Mouse (Mus musculus) large intestine, adult 2 months (tissue): ENCODE data around the gene Flrt1. TPM values are rescaled to one million over a fixed set of nuclear protein-coding genes. Genes with fewer than 3 reads are reported as not detected.

Source experiments
- DNase-seq: peaks from one replicate; pipeline ENCODE4 v3.0.0-alpha.2; 2012; ENCODE audit warnings: low read depth, low spot score
- WGBS: fragments of 180-500 bp; shearing (Covaris S2); methylation state at CpG from one replicate; pipeline ENCODE4 v1.1.7; 2018; 5-methylcytosine and 5-hydroxymethylcytosine counted together
- polyA plus RNA-seq: library from polyadenylated mRNA; depleted of rRNA; stranded (reverse); fragments of >200 nt; gene quantifications from 2 replicates; pipeline ENCODE4 v1.2.3, GENCODE M21; 2012

The Flrt1 gene
- polyA plus RNA-seq, 1 experiment: 0.14 TPM

GRCm38 (mm10) chr19:7073997-7074781 is 31.3 kb downstream of the Flrt1 start:
- 86% methylated on average over 12 of the region's 12 CpGs for WGBS

GRCm38 (mm10) chr19:7072221-7072620 is 33.3 kb downstream of the Flrt1 start:
- DNase-seq: no peak
- WGBS: 82% methylated on average over 6 of the region's 6 CpGs

More at GRCm38 (mm10) chr19:7073997-7074781, 31.3 kb downstream of the Flrt1 start:
- DNase-seq: no peak

GRCm38 (mm10) chr19:7070775-7071174 is 34.8 kb downstream of the Flrt1 start:
- no peak for DNase-seq
- WGBS: 76% methylated on average over 4 of the region's 4 CpGs

- WGBS: 54% methylated on average over 33 of the region's 35 CpGs
- no peak for DNase-seq
These were observed 35.5 kb downstream of the Flrt1 start for GRCm38 (mm10) chr19:7069781-7070763.

DNA sequence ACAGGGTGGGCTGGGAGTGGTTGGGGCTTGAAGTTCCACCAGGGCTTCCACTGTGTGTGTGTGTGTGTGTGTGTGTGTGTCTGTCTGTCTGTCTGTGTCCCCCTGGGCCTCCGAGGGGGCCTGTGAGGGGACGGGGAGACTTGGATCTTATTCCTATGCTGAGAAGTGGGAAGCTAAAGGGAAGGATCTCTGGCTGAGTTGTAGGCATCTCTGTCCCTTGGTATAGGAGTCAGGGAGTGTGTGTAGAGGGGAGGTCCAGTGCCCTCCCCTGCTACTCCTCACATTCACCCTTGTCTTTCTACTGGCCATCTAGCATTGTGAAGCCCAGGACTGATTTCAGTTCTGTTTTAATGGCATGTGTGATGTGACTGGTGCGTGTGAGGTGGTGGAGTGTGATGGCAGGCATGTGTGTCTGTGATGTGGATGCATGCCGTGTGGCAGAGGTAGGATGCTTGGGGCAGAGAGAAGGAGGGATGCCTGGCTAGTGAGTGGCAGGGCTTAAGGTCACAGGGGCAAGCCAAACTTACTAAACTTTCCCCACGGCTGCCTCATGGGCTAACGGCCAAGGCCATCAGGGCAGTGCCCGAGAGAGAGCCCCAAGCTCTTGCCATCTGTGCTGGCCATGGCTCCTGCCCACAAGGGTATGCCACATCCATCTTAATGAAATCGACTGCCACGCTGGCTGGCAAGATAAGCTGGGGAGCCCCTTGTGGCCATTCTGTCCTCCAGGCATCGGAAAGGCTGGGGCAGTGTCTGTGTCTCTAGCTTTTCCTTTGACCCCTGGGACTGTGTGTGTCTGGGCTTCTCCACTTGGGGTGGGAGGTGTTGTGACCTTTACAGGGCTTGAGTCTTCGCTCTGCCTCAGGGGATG is 36.6 kb downstream of the Flrt1 start:
- no peak for DNase-seq
- 79% methylated on average over 11 of the region's 11 CpGs for WGBS

DNA sequence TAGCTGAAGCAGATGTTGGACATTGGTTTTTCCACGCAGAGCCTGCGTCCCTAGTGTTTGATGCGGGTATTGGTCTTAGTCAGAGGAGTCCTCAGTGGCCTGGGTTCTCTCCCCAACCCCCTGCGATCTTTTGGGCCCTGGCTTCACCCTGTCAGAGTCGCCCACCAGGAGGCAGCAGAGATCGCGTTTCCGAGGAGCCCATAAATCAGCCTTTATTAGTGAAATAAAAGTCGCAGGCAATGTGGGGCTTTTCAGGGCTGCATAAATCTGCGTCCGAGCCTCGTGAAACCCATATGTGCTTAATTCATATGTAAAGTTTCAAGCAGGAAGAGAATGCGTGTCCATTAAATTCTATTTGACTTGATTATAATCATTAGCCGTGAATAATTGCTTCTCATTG is 37.4 kb downstream of the Flrt1 start:
- WGBS: 8% methylated on average over 14 of the region's 14 CpGs
- no peak for DNase-seq

DNA sequence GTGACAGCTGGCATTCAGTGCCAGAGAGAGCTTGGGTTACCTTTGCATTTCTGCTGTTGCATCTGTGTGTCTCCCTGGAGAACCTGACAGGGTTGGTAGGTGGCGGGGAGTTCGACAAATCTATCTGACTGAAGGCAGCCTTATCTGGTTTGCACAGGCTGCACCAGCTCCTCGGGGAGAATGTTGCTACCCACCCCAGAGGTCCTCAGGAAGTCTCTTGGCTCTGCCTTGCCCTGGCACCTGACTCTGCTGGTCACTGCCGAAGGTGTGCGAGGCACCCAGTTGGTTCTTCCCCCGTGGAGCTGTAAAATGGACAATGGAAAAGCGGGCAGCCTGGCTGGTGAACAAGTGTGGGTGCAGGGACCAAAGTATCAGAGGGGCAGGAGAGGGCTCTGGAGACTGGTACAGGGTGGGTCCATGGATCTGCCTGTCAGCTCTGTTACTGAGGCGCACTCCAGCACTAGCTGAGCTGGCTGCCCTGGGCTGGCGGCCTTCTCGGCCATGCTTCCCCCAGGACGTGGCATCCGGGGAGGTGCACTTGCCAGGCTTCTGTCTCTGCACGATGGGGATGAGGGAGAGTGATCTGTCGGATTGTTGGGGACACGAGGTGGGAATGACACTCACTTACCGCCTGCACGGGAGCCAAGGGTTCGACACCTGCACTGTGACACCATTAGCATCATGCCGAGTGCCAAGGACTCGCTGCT is 38.0 kb downstream of the Flrt1 start:
- WGBS: 73% methylated on average over 20 of the region's 20 CpGs
- no peak for DNase-seq

DNA sequence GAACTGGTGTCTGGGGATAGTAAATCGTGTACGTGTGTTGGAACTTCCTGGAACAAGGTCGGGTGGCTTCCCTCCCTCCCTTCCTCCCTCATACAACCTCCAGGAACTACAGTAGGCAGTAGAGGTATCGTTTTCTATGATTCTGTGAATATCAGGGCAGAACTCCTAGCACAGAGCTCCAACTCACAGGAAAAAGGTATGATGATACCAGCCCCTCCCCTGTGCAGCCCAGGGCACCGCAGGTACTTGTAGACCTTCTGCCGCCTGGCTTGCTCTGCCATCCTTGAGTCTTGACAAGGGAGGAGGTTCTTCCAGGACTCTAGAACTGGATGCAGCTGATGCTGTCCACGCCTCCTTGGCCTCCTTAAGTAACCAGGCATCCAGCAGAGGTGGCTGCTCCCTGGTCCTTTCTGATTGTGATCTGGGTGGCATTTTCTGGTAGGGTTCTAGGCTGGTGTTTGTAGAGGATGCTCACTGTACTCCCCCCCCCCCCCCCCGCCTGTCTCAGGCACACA is 38.6 kb downstream of the Flrt1 start:
- no peak for DNase-seq

DNA sequence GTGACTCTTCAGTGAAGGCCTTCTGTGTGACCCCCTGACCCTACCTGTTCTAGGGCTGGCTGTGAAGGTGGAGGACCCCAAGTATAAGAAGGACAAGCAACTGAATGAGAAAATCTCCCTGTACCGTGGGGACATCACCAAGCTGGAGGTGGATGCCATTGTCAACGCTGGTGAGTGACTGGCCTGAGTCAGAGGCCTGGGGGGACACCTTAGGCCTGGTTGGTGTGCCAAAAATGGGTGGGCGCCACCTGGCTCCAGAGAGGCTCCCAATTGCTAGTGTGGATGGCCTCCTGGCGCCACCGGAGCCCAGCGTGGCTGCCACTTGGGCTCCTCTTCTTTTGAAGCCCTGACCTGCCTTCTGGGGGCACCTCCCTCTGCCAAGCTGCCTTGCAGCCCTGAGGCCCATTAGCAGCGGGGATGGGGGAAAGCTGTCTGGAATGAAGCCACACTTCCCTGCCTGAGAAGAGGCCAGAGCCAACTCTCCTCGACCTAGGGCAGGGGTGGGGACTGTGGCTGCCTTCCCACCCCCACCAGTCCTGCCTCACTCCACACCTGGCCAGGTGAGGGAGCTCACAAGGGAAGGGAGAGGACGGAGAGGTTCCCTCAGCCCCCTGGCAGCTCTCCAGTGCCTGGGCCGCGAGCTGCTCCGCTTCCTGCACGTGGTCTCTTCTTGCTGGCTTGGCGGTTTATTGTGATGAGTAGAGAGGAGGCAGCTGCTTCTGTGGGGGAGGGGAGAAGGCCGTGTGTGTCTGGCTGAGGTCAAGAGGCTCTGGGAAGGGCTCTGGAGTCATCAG is 39.3 kb downstream of the Flrt1 start:
- DNase-seq: no peak
- 37% methylated on average over 15 of the region's 15 CpGs for WGBS

More for the DNA sequence above, 38.6 kb downstream of the Flrt1 start:
- 31% methylated on average over 8 of the region's 8 CpGs for WGBS

DNA sequence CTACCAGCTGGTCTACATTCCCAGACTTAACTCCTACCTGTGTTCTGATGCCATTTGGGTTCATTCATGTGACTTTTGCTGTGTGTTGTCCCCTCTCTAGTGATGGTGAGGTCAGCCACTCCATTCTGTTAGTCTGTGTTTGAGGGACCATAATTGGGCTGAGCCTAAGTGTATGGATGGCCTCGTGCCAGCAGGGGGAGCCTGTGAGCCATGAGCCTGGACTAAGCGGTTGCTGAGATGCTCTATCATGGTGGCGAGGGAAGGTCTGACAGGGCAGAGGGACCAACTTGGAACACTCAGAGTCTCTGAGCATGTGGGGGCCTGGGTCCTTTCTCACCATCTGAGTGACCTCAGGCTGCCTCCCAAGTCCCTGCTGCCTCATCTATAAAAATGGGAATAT is 41.0 kb downstream of the Flrt1 start:
- 4% methylated on average over 3 of the region's 3 CpGs for WGBS
- DNase-seq: no peak

- no peak for DNase-seq
- 86% methylated on average over 8 of the region's 8 CpGs for WGBS
These were observed 42.6 kb downstream of the Flrt1 start for GRCm38 (mm10) chr19:7062916-7063315.

GRCm38 (mm10) chr19:7062110-7062509 is 43.4 kb downstream of the Flrt1 start:
- 89% methylated on average over 5 of the region's 5 CpGs for WGBS
- DNase-seq: no peak

DNA sequence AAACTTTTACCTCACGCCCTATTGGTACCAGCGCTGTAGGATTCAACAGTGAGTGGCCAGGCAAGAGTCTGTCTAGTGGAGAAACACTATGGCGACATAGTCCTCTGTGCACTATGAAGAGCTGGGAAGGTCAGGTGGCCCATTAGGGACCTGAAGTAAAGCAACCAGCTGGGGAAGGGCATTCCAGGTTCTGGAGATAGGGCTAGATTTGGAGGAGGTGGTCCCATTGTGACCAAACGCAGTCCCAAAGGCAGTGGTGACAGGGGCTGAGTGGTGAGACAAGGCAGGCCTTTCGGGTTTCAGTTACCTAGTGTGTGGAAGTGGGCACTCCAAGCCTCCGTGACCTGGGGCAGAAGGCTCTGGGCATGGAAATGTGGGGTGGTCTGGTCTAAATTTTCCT is 47.0 kb downstream of the Flrt1 start:
- WGBS: 74% methylated on average over 6 of the region's 6 CpGs
- DNase-seq: no peak

GRCm38 (mm10) chr19:7057722-7058207 is 47.8 kb downstream of the Flrt1 start:
- 1% methylated on average over 15 of the region's 15 CpGs for WGBS
- DNase-seq: peak; percentile 93

DNA sequence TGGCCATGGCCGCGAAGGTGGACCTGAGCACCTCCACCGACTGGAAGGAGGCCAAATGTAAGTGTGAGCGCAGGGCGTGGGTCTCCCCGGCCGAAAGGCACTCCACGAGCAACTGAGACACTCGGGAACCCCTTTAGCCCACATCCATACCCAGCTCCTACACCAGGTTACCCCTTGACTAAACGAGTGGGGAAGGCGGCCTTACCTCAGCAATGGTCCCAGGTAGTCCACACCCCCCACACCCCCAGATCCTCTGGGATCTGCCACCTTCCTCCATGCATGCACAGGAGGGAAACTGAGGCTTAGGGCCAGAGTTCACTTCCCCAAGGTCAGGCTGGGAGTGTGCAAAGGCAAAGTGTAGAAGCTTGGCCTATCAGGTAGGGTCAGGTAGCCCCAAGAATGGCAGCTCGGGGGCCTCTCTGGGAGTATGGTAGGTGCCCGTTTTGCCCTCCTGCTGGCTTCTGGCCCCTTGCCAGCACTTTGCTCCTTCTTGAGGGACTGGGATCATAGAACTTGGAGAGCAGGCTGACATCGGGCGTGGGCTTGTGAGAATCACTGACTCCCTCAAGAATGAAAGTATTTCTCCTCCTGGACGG is 48.3 kb downstream of the Flrt1 start:
- WGBS: 2% methylated on average over 16 of the region's 16 CpGs
- no peak for DNase-seq

- peak; percentile 67 for DNase-seq
- WGBS: under 1% methylated on average over 72 of the region's 72 CpGs
These were observed 49.1 kb downstream of the Flrt1 start, which contains the start of gene Macrod1 for GRCm38 (mm10) chr19:7056248-7057087. Macrod1 (plus strand) TSS chr19:7056810.

GRCm38 (mm10) chr19:7055173-7055572 is 50.4 kb downstream of the Flrt1 start:
- 43% methylated on average over 3 of the region's 3 CpGs for WGBS
- no peak for DNase-seq
